Mouse (Mus musculus) cerebellum, adult 18-20 months (tissue): ENCODE data around the gene Rpa1.
A peak's percentile ranks its signal among the peaks of the same experiment; 100 is the strongest.

ENCODE experiments used
- DNase-seq, 2 experiments: peaks; one replicate each; pipeline ENCODE4 v3.0.0; 2021

Rpa1 gene

GRCm38 (mm10) chr11:75262181-75262580 lies 85.9 kb downstream of the Rpa1 start:
- no peak for DNase-seq

DNA sequence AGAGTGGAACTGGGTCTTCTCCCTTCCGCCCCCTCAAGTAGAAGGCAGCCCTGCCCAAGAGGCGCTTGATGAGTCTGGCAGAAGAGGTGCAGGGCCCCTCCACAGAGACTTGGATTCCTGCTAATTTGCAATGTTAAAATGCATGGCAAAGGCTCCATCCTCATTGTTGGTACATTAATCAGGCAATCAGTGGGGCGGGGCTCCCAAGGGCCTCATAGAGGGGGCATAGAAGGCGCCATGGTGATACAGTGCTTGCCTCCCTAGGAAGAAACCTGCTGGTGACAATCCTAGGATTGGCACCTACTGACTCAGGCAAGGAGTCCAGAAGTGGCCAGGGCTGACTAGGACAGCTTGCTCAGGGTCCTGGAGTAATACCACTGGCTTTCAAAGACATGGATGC lies 86.4 kb downstream of the Rpa1 start:
- no peak for DNase-seq

- DNase-seq: peak in 1 of 2 experiments; percentile 35
These were observed 87.1 kb downstream of the Rpa1 start for GRCm38 (mm10) chr11:75261016-75261415.

DNA sequence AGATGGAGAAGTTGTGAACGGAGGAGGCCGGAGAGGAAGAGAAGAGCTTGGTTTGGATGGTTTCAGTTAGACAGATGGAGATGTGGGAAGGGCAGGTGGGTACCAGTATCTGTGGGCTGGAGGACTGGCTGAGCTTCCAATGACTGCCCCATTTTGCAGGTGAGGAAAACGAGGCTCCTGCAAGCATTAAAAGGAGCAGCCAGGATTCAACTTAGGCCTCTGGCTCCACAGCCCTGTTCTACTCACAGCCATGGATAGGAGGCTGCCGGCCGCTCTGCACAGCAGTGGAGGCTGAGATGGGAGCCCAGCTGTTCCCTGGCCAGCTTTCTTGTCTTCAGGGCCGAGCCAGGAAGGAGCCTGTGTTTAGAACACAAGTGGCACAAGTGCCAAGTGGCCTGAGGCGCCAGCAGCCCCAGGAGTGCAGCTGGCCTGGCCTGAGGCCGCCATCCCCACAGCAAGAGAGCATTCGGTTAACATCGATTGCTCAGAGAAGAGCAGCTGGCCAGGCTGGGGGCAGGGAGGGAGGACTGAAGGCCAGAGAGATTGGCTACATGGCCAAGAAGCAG lies 88.0 kb downstream of the Rpa1 start:
- peak; percentile 48 to 51 for DNase-seq

DNA sequence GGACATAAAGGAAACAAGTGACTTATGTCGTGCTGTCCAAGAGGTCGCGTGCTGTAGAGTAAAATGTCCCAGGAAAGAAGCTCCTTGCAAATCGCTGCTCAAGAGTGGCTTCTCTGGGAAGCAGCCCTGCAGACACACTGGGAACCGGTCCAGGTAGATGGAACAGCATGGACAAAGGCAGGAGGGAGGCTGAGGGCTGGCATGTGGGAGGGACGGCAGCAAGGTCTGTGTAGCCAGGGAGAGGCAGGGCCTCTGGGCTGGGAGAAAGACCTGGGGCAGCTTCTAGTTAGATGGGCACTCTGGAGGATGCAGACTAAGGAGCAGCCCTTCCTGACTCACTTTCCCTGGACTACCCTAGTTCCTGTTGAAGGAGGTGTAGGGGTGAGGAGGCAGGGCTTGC lies 88.7 kb downstream of the Rpa1 start:
- DNase-seq: peak; percentile 85 to 93

GRCm38 (mm10) chr11:75257056-75257648 lies 91.0 kb downstream of the Rpa1 start:
- peak; percentile 56 to 60 for DNase-seq

DNA sequence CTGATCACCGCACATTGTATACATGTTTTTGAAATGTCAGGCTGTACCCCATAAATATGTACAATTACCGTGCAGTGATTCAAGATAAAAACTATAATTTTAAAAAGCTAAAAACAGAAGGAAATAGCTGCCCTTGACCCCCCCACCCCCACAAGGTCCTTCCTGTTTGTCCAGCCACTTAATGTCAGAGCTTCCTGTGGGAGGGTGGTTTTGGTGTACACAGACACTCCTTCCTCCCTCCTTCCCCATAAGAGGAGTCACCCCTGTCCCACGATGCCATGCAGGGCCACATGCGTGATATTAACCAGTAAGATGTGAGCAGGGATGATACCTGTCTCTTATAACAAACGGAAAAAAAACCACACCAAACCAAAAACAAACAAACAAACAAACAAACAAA lies 92.8 kb downstream of the Rpa1 start:
- DNase-seq: no peak

GRCm38 (mm10) chr11:75254252-75254912 lies 93.7 kb downstream of the Rpa1 start:
- no peak for DNase-seq

GRCm38 (mm10) chr11:75251557-75252070 lies 96.5 kb downstream of the Rpa1 start:
- DNase-seq: no peak

- no peak for DNase-seq
These were observed 97.1 kb downstream of the Rpa1 start for GRCm38 (mm10) chr11:75251006-75251512.

GRCm38 (mm10) chr11:75249588-75249987 lies 98.5 kb downstream of the Rpa1 start:
- DNase-seq: no peak
